Comparison of ENCODE assay signal across 22 mouse cellular contexts in the genomic region with DNA sequence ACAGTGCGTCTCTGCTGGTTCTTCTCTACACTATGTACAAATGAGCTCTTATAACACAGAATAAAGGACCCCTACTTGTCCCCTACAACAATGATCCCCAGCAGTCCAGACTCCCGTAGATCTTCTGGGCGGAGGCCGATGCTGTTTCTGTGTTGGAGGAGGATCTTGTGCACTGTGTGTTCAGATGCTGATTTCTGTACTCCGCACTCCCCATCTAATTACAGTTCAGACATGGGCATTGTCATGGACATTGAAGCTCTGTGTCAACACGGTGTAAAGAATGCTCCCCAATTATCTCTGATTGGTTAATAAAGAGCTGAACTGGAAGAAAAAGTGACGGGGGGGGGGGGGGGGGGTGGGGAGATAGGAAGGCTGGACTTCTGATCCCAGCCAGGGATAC. TPM values are rescaled to one million over a fixed set of nuclear protein-coding genes. Genes with fewer than 3 reads are reported as not detected.
A peak's percentile ranks its signal among the peaks of the same experiment; 100 is the strongest.
DNase-seq lines count a peak whose midpoint lies in the region; ATAC-seq lines count a peak whose summit lies in the region.
"Had no signal": no experiment of that assay in that cellular context is flagged by ENCODE, and none has a peak within 500 bp of the region (broad histone marks: within the 10 kb centered on the region; RNA-seq: fewer than 3 reads in every experiment).

No protein-coding gene starts in this region.

- DNase-seq in embryonic facial prominence, embryonic 11.5 days (ENCODE audit: low spot score): no peak
- DNase-seq in embryonic facial prominence, embryonic 10.5 days (ENCODE audit: low spot score): no peak
- no peak for DNase-seq in urinary bladder, postnatal 36 days (ENCODE audit: low spot score in 2 of 2)
- no peak for DNase-seq in embryo, embryonic 10 days (ENCODE audit: low spot score)
- DNase-seq: adrenal gland, adult 2 months; cerebellum, adult 9-11 months; gastrocnemius, adult 2 months; heart, postnatal 14 days; kidney, adult 8-10 months; kidney, postnatal 14 days; lung, embryonic 14.5 days; thymus, adult 2 months had no signal

- 0 out of 2 replicates have a peak, but pooled peaks have one; percentile 29 for ATAC-seq in embryonic facial prominence, embryonic 11.5 days (replicated peaks; ENCODE audit: insufficient number of reproducible peaks, low FRiP score, low TSS enrichment, low read depth)
- ATAC-seq in neural tube, embryonic 12.5 days (ENCODE audit: low FRiP score, low read depth): 0 out of 2 replicates have a peak, but pooled peaks have one; percentile 25
- ATAC-seq in neural tube, embryonic 15.5 days (ENCODE audit: low FRiP score): no peak
- peak; percentile 75 for ATAC-seq in forebrain, embryonic 16.5 days
- no peak for ATAC-seq in erythroblast, adult 5-6 weeks (replicated peaks; ENCODE audit: low FRiP score, poor library complexity, severe bottlenecking)

- H3K36me3 ChIP-seq in embryonic facial prominence, embryonic 11.5 days (replicated peaks; ENCODE audit: control insufficient read depth, insufficient read depth, low read depth, low read length): no peaks in the 10 kb centered on the region
- H3K36me3 ChIP-seq in embryonic facial prominence, embryonic 10.5 days (replicated peaks): no peaks in the 10 kb centered on the region
- no peaks in the 10 kb centered on the region for H3K36me3 ChIP-seq in neural tube, embryonic 12.5 days
- no peaks in the 10 kb centered on the region for H3K36me3 ChIP-seq in neural tube, embryonic 15.5 days
- H3K36me3 ChIP-seq in forebrain, embryonic 16.5 days (ENCODE audit: control insufficient read depth, insufficient read depth): no peaks in the 10 kb centered on the region
- H3K36me3 ChIP-seq: embryonic facial prominence, embryonic 15.5 days; heart, embryonic 12.5 days; hindbrain, embryonic 13.5 days; midbrain, embryonic 12.5 days had no signal

- no peak overlapping the region for H3K27ac ChIP-seq in embryonic facial prominence, embryonic 11.5 days (replicated peaks; ENCODE audit: low read depth, low read length)
- no peak overlapping the region for H3K27ac ChIP-seq in embryonic facial prominence, embryonic 10.5 days (replicated peaks)
- H3K27ac ChIP-seq in neural tube, embryonic 12.5 days: no peak overlapping the region
- H3K27ac ChIP-seq in neural tube, embryonic 15.5 days (replicated peaks): no peak overlapping the region
- no peak overlapping the region for H3K27ac ChIP-seq in forebrain, embryonic 16.5 days (ENCODE audit: low read length)
- H3K27ac ChIP-seq: embryonic facial prominence, embryonic 15.5 days; gastrocnemius, adult 2 months; hindbrain, embryonic 13.5 days; layer of hippocampus, adult 2 months; macrophage; midbrain, embryonic 12.5 days had no signal

- no peak overlapping the region for H3K4me2 ChIP-seq in embryonic facial prominence, embryonic 11.5 days (ENCODE audit: low read depth, low read length)
- no peak overlapping the region for H3K4me2 ChIP-seq in neural tube, embryonic 12.5 days (replicated peaks)
- no peak overlapping the region for H3K4me2 ChIP-seq in neural tube, embryonic 15.5 days
- no peak overlapping the region for H3K4me2 ChIP-seq in forebrain, embryonic 16.5 days (ENCODE audit: low read length)
- H3K4me2 ChIP-seq: embryonic facial prominence, embryonic 15.5 days; heart, embryonic 12.5 days; hindbrain, embryonic 13.5 days; lung, embryonic 14.5 days; midbrain, embryonic 12.5 days had no signal

- H3K27me3 ChIP-seq in embryonic facial prominence, embryonic 11.5 days (ENCODE audit: control insufficient read depth, insufficient read depth, low read length): no peaks in the 10 kb centered on the region
- no peaks in the 10 kb centered on the region for H3K27me3 ChIP-seq in embryonic facial prominence, embryonic 10.5 days (replicated peaks; ENCODE audit: low read depth, poor library complexity, severe bottlenecking)
- H3K27me3 ChIP-seq in neural tube, embryonic 12.5 days (replicated peaks): no peaks in the 10 kb centered on the region
- H3K27me3 ChIP-seq in neural tube, embryonic 15.5 days (replicated peaks): no peaks in the 10 kb centered on the region
- H3K27me3 ChIP-seq in forebrain, embryonic 16.5 days (replicated peaks; ENCODE audit: control insufficient read depth, insufficient read depth, low read length): no peaks in the 10 kb centered on the region
- H3K27me3 ChIP-seq: embryonic facial prominence, embryonic 15.5 days; heart, embryonic 12.5 days; hindbrain, embryonic 13.5 days; midbrain, embryonic 12.5 days had no signal

- WGBS in embryonic facial prominence, embryonic 11.5 days: 32% methylated on average over 6 of the region's 7 CpGs
- 33% methylated on average over 7 of the region's 7 CpGs for WGBS in embryonic facial prominence, embryonic 10.5 days
- WGBS in neural tube, embryonic 12.5 days: 47% methylated on average over 7 of the region's 7 CpGs
- 43% methylated on average over 7 of the region's 7 CpGs for WGBS in neural tube, embryonic 15.5 days
- 8% methylated on average over 6 of the region's 7 CpGs for WGBS in forebrain, embryonic 16.5 days

- H3K4me1 ChIP-seq in embryonic facial prominence, embryonic 11.5 days (ENCODE audit: control insufficient read depth, insufficient read depth, low read length): no peaks in the 10 kb centered on the region
- H3K4me1 ChIP-seq in embryonic facial prominence, embryonic 10.5 days: peaks cover 12% of the 10 kb centered on the region
- H3K4me1 ChIP-seq in neural tube, embryonic 12.5 days: no peaks in the 10 kb centered on the region
- H3K4me1 ChIP-seq in neural tube, embryonic 15.5 days: no peaks in the 10 kb centered on the region
- H3K4me1 ChIP-seq in forebrain, embryonic 16.5 days (replicated peaks; ENCODE audit: control insufficient read depth, insufficient read depth, low read length): peaks cover 5% of the 10 kb centered on the region; the same call in 1 of the 2 replicates
- H3K4me1 ChIP-seq: embryonic facial prominence, embryonic 15.5 days; hindbrain, embryonic 13.5 days had no signal

- H3K4me3 ChIP-seq in embryonic facial prominence, embryonic 11.5 days (ENCODE audit: low read depth, low read length): no peak overlapping the region
- H3K4me3 ChIP-seq in embryonic facial prominence, embryonic 10.5 days: no peak overlapping the region
- H3K4me3 ChIP-seq in neural tube, embryonic 12.5 days: no peak overlapping the region
- H3K4me3 ChIP-seq in neural tube, embryonic 15.5 days (replicated peaks): no peak overlapping the region
- no peak overlapping the region for H3K4me3 ChIP-seq in forebrain, embryonic 16.5 days (replicated peaks; ENCODE audit: low read length)
- H3K4me3 ChIP-seq: embryonic facial prominence, embryonic 15.5 days; gastrocnemius, adult 2 months; heart, embryonic 12.5 days; hindbrain, embryonic 13.5 days; layer of hippocampus, adult 2 months; midbrain, embryonic 12.5 days had no signal

- H3K9ac ChIP-seq in embryonic facial prominence, embryonic 11.5 days (replicated peaks; ENCODE audit: low read length): no peak overlapping the region
- H3K9ac ChIP-seq in neural tube, embryonic 12.5 days: no peak overlapping the region
- H3K9ac ChIP-seq in neural tube, embryonic 15.5 days (replicated peaks): no peak overlapping the region
- no peak overlapping the region for H3K9ac ChIP-seq in forebrain, embryonic 16.5 days (replicated peaks; ENCODE audit: low read depth, low read length)
- H3K9ac ChIP-seq: embryonic facial prominence, embryonic 15.5 days; heart, embryonic 12.5 days; hindbrain, embryonic 13.5 days; lung, embryonic 14.5 days; midbrain, embryonic 12.5 days had no signal

- no peaks in the 10 kb centered on the region for H3K9me3 ChIP-seq in embryonic facial prominence, embryonic 11.5 days (replicated peaks; ENCODE audit: control insufficient read depth, low read length)
- no peaks in the 10 kb centered on the region for H3K9me3 ChIP-seq in embryonic facial prominence, embryonic 10.5 days
- no peaks in the 10 kb centered on the region for H3K9me3 ChIP-seq in neural tube, embryonic 12.5 days
- no peaks in the 10 kb centered on the region for H3K9me3 ChIP-seq in neural tube, embryonic 15.5 days (replicated peaks)
- no peaks in the 10 kb centered on the region for H3K9me3 ChIP-seq in forebrain, embryonic 16.5 days (ENCODE audit: control insufficient read depth, low read length)
- H3K9me3 ChIP-seq: embryonic facial prominence, embryonic 15.5 days; hindbrain, embryonic 13.5 days; midbrain, embryonic 12.5 days had no signal

RNA-seq across cellular contexts. Expression of gene Fkbp4, which starts 27.6 kb away (rescaled TPM):
- 612 and 615 TPM in 2 replicates for polyA plus RNA-seq in embryonic facial prominence, embryonic 11.5 days (2014; fragmentation: Nextera tagmentation; extraction: Ambion mirVana)
- 813 and 858 TPM in 2 replicates for polyA plus RNA-seq in embryonic facial prominence, embryonic 10.5 days (2016; fragmentation: Nextera tagmentation; extraction: Ambion mirVana)
- 404 and 410 TPM in 2 replicates for polyA plus RNA-seq in neural tube, embryonic 12.5 days (2016; fragmentation: Nextera tagmentation; extraction: Ambion mirVana)
- 319 and 377 TPM in 2 replicates for polyA plus RNA-seq in neural tube, embryonic 15.5 days (2015; fragmentation: Nextera tagmentation; extraction: Ambion mirVana)
- polyA plus RNA-seq in forebrain, embryonic 16.5 days (2015; fragmentation: Nextera tagmentation; extraction: Ambion mirVana): 428 TPM in 2 replicates
- 16.1 and 19.2 TPM in 2 replicates for total RNA-seq in erythroblast, adult 5-6 weeks (2015; ENCODE audit: low replicate concordance)
- 34.8 and 68.4 TPM in 2 replicates for total RNA-seq in erythroblast, adult 5-6 weeks (2017; ENCODE audit: low replicate concordance)

RNA-seq across cellular contexts. Expression of gene Itfg2, which starts 41.3 kb away (rescaled TPM):
- 26.9 and 28.1 TPM in 2 replicates for polyA plus RNA-seq in embryonic facial prominence, embryonic 11.5 days (2014; fragmentation: Nextera tagmentation; extraction: Ambion mirVana)
- polyA plus RNA-seq in embryonic facial prominence, embryonic 10.5 days (2016; fragmentation: Nextera tagmentation; extraction: Ambion mirVana): 39.0 and 43.7 TPM in 2 replicates
- polyA plus RNA-seq in neural tube, embryonic 12.5 days (2016; fragmentation: Nextera tagmentation; extraction: Ambion mirVana): 38.6 and 38.8 TPM in 2 replicates
- polyA plus RNA-seq in neural tube, embryonic 15.5 days (2015; fragmentation: Nextera tagmentation; extraction: Ambion mirVana): 44.0 and 46.5 TPM in 2 replicates
- 37.7 and 43.0 TPM in 2 replicates for polyA plus RNA-seq in forebrain, embryonic 16.5 days (2015; fragmentation: Nextera tagmentation; extraction: Ambion mirVana)
- 12.7 and 53.8 TPM in 2 replicates for total RNA-seq in erythroblast, adult 5-6 weeks (2015; ENCODE audit: low replicate concordance)
- total RNA-seq in erythroblast, adult 5-6 weeks (2017; ENCODE audit: low replicate concordance): 5.3 and 13.7 TPM in 2 replicates

Comparison
In these comparisons a context has a peak if more than half of its experiments do, and no peak if none do; other contexts are left out.
1. ATAC-seq: peak in embryonic facial prominence, embryonic 11.5 days (single experiment), neural tube, embryonic 12.5 days (single experiment) and forebrain, embryonic 16.5 days (single experiment); none in neural tube, embryonic 15.5 days (single experiment) and erythroblast, adult 5-6 weeks (single experiment).